Mouse (Mus musculus) cerebellum, postnatal 25 days (tissue): ENCODE measurements around the gene Egflam.

ENCODE experiments used
- DNase-seq, 2 experiments: peaks; one replicate each; pipeline ENCODE4 v3.0.0; 2021; ENCODE audit warnings: mixed read lengths in 2 of 2

The Egflam gene

GRCm38 (mm10) chr15:7216581-7217272, 181.5 kb downstream of the Egflam start:
- DNase-seq: no peak

GRCm38 (mm10) chr15:7215845-7216244, 182.3 kb downstream of the Egflam start:
- DNase-seq: no peak

- DNase-seq: no peak
Measured at GRCm38 (mm10) chr15:7213683-7214082, 184.5 kb downstream of the Egflam start.

GRCm38 (mm10) chr15:7208180-7208579, 190.0 kb downstream of the Egflam start:
- no peak for DNase-seq

- no peak for DNase-seq
Measured at GRCm38 (mm10) chr15:7207292-7207691, 190.9 kb downstream of the Egflam start.

GRCm38 (mm10) chr15:7206110-7206509, 192.1 kb downstream of the Egflam start:
- DNase-seq: no peak

- DNase-seq: peak; percentile 30 to 49
Measured at GRCm38 (mm10) chr15:7204917-7205316, 193.3 kb downstream of the Egflam start.

GRCm38 (mm10) chr15:7203606-7204330, 194.4 kb downstream of the Egflam start:
- peak in 1 of 2 experiments; percentile 14 for DNase-seq

- DNase-seq: no peak
Measured at GRCm38 (mm10) chr15:7202981-7203380, 195.2 kb downstream of the Egflam start.

GRCm38 (mm10) chr15:7201421-7202380, 196.5 kb downstream of the Egflam start:
- no peak for DNase-seq

- DNase-seq: no peak
Measured at GRCm38 (mm10) chr15:7200286-7200685, 197.9 kb downstream of the Egflam start.

GRCm38 (mm10) chr15:7198816-7199215, 199.4 kb downstream of the Egflam start:
- no peak for DNase-seq

- DNase-seq: no peak
Measured at GRCm38 (mm10) chr15:7197652-7198445, 200.3 kb downstream of the Egflam start.

GRCm38 (mm10) chr15:7194748-7195221, 203.4 kb downstream of the Egflam start:
- no peak for DNase-seq

GRCm38 (mm10) chr15:7194147-7194720, 204.0 kb downstream of the Egflam start:
- no peak for DNase-seq

GRCm38 (mm10) chr15:7192582-7192981, 205.6 kb downstream of the Egflam start:
- no peak for DNase-seq

- no peak for DNase-seq
Measured at GRCm38 (mm10) chr15:7191074-7191473, 207.1 kb downstream of the Egflam start.

- no peak for DNase-seq
Measured at GRCm38 (mm10) chr15:7189678-7190454, 208.3 kb downstream of the Egflam start.

- DNase-seq: no peak
Measured at GRCm38 (mm10) chr15:7187682-7188081, 210.5 kb downstream of the Egflam start.

GRCm38 (mm10) chr15:7180576-7180975, 217.6 kb downstream of the Egflam start:
- DNase-seq: no peak

- DNase-seq: no peak
Measured at GRCm38 (mm10) chr15:7173776-7174175, 224.4 kb downstream of the Egflam start.
